Mouse (Mus musculus): ENCODE results near the gene Tacc3.

- no peak for TF ChIP-seq CTCF (IDR thresholded peaks at IDR 0.05; ENCODE audit: borderline replicate concordance, insufficient read depth, low read length)
- no peak for TF ChIP-seq POLR2A (IDR thresholded peaks at IDR 0.05; ENCODE audit: low read depth, low read length)
Measured at GRCm38 (mm10) chr5:33695718-33696121, 37.8 kb downstream of the Tacc3 start.
